Mouse (Mus musculus) kidney, postnatal 10 days (tissue): ENCODE measurements around the gene Olfr1098.

Source experiments
- DNase-seq: peaks from one replicate; pipeline ENCODE4 v3.0.0; 2021; ENCODE audit warnings: mixed read lengths

Olfr1098 gene

DNA sequence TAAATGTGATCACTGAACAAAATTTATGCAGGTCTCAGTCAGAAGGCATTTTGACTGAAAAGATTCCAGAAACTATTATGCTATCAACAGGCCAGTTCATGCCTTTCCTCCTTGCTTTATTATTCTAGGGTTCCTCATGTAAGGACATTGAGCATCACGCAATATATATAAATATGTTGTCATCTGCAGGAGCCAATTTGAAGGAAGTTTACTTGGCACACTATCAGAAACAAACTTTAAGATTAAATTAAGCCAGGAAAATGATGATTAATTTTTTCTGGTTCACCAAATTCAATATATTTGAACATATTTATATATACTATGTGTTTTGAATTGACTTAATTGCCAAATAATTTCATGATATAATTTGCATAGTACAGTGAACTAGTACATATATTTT lies at the start of gene Olfr1098:
Gene Olfr1098, minus strand, starts transcription at position 101 of the 400 bp plus-strand sequence.
- no peak for DNase-seq

- DNase-seq: no peak
Observed at GRCm38 (mm10) chr2:86960593-86960992, 36.2 kb upstream of the Olfr1098 start, which contains the start of gene Olfr1099. Gene Olfr1099, minus strand, starts transcription at chr2:86960693.

GRCm38 (mm10) chr2:86926557-86926956 lies 2.2 kb upstream of the Olfr1098 start:
- DNase-seq: no peak

DNA sequence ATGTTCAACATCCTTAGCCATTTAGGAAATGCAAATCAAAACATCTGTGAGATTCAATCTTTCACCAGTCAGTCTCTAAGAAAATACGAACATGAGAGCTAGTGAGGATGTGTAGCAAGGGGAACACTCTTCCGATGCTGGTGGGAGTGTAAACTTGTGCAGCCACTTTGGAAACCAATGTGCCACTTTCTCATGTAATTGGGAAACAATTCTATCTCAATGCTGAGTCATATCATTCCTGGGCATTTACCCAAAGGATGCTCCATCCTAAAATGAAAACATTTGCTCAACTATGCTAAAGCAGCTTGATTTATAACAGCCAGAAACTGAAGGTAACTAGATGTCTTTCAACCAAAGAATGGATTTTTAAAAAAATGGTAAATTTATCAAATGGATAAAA lies 18.7 kb downstream of the Olfr1098 start:
- no peak for DNase-seq

DNA sequence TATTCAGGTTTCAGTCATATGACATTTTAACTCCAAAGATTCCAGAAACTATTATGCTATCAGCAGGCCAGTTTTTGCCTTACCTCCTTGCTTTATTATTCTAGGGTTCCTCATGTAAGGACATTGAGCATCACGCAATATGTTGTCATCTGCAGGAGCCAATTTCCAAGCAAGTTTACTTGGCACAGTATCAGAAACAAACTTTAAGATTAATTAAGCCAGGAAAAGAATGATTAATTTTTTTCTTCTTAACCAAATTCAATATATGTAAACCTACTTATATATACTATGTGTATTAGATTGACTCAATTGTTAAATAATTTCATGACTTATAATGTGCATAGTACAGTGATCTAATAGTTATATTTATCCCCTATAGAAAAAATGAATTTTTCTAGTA lies 32.2 kb downstream of the Olfr1098 start, which contains the start of gene Olfr1097:
Gene Olfr1097, minus strand, starts transcription at position 101 of the 400 bp plus-strand sequence.
- no peak for DNase-seq

DNA sequence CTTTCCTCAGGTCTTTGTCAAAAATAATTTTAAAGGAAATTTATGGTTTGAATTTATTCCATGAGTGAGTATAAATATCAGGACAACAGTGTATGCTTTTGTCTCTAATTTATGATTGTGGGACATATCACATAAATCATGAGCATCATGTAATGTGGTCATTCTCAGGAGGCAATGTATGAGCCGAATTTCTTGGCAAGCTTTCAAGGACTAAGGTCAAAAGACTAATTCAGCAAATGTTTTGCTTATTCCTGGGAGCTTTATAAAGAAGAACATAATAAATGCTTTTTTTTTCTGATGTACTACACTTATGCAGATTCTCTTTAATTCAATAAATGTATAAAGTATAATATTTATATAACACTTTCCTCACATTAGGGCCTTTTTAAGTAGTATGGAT lies 49.6 kb downstream of the Olfr1098 start, which contains the start of gene Gm13723:
Gene Gm13723, minus strand, starts transcription at position 101 of the 400 bp plus-strand sequence.
- no peak for DNase-seq
